Mouse (Mus musculus): ENCODE measurements at regions not wholly inside any gene's neighbourhood (a gene's known extent, or its start where the extent isn't known, plus 50 kb on each side); places are given as distances from the start of the nearest gene placed in this dataset.

DNA sequence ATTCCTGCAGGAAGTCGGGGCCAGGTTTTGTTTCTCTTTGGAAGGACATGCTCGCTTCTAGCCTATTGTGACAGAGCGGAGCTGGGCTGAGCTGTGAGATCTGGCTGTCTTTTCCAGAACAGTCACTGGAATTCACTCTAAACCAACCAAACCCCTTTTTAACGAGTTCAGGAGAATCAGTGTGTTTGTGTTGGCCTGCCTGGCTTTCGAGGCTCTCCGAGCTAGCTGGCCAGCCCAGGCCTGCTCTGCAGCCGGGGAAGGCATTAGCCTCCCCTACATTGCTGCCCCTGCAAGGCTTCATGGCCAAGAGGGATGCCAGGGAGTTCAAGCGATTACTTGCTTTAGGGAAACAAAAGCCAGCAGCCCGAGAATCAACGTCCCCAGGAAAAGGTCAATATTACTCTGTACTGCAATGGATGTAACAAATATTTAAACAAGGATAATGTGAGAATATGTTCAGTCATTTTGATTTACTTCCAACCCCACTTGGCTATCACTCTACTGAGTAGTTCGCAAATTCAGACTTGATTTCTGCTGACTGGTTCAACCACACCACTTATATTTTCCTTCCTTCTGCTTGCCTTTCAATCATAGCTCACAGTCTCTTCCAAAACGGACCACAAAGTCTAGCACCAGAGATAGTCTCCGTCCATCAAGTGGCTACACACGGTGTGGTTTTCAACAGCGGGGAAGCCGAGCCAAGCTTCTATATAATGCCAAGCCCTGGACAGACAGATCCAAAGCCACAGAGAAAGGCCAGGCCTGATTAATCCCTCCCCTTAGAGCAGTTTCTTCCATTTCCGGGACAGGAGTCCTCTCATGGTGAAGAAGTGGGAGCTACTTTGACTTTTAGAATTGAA lies 424.6 kb downstream of the Wdr11 start:
- Histone ChIP-seq H3ac (ENCODE audit: control insufficient read depth, insufficient read length, low read depth) (no peak overlapping the region), H3K79me3 (ENCODE audit: low read depth) (no peaks in the 10 kb centered on the region), H3K27me3 (ENCODE audit: control insufficient read depth, insufficient read depth, insufficient read length) (peaks cover 10% of the 10 kb centered on the region), H3K79me2 (ENCODE audit: control insufficient read depth, insufficient read depth) (no peaks in the 10 kb centered on the region), H3K4me3 (ENCODE audit: insufficient read depth, poor library complexity, severe bottlenecking) (no peak overlapping the region), H3K36me3 (ENCODE audit: control insufficient read depth, insufficient read depth) (no peaks in the 10 kb centered on the region)
- TF ChIP-seq CEBPB (IDR thresholded peaks at IDR 0.05; ENCODE audit: low read depth) (no peak), MAX (IDR thresholded peaks at IDR 0.05) (no peak), FOSL1 (IDR thresholded peaks at IDR 0.05; ENCODE audit: insufficient read depth, low read length, poor library complexity, severe bottlenecking) (no peak), USF1 (IDR thresholded peaks at IDR 0.05; ENCODE audit: low read depth) (no peak), MYOD1 (IDR thresholded peaks at IDR 0.05; ENCODE audit: control insufficient read depth, insufficient read length, low read depth) (no peak), MYOG (IDR thresholded peaks at IDR 0.05; ENCODE audit: control insufficient read depth, extremely low read depth, insufficient read length) (no peak), CTCF (IDR thresholded peaks at IDR 0.05; ENCODE audit: control insufficient read depth, insufficient read depth, insufficient read length) (no peak)

DNA sequence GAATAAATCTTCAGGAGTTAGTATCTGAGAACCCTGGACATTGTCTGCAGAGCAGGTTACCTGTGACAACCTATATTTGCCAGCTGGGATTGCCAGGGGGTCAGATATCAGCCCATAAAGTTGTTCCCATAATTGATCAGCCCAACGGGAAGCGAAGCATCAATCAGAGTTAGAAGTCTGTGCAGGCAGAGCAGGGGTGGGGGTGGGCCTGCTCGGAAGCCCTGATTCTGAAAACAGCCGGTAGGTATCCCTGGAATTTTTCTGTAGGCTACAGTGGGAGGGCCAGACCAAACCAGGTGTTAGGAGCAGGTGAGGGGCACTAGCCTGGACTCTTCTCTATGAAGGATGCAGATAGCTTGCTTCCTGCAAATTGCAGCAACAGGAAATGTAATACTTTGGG lies 427.2 kb downstream of the Wdr11 start:
- TF ChIP-seq MYOD1 (IDR thresholded peaks at IDR 0.05; ENCODE audit: control insufficient read depth, insufficient read length, low read depth) (no peak), CEBPB (IDR thresholded peaks at IDR 0.05; ENCODE audit: low read depth) (no peak), MYOG (IDR thresholded peaks at IDR 0.05; ENCODE audit: control insufficient read depth, extremely low read depth, insufficient read length) (no peak), USF1 (IDR thresholded peaks at IDR 0.05; ENCODE audit: low read depth) (no peak), FOSL1 (IDR thresholded peaks at IDR 0.05; ENCODE audit: insufficient read depth, low read length, poor library complexity, severe bottlenecking) (no peak), MAX (IDR thresholded peaks at IDR 0.05) (no peak), CTCF (IDR thresholded peaks at IDR 0.05; ENCODE audit: control insufficient read depth, insufficient read depth, insufficient read length) (no peak)
- Histone ChIP-seq H3K27me3 (ENCODE audit: control insufficient read depth, insufficient read depth, insufficient read length) (peaks cover 5% of the 10 kb centered on the region), H3K79me2 (ENCODE audit: control insufficient read depth, insufficient read depth) (no peaks in the 10 kb centered on the region), H3K36me3 (ENCODE audit: control insufficient read depth, insufficient read depth) (no peaks in the 10 kb centered on the region), H3ac (ENCODE audit: control insufficient read depth, insufficient read length, low read depth) (no peak overlapping the region), H3K79me3 (ENCODE audit: low read depth) (no peaks in the 10 kb centered on the region), H3K4me3 (ENCODE audit: insufficient read depth, poor library complexity, severe bottlenecking) (no peak overlapping the region)

DNA sequence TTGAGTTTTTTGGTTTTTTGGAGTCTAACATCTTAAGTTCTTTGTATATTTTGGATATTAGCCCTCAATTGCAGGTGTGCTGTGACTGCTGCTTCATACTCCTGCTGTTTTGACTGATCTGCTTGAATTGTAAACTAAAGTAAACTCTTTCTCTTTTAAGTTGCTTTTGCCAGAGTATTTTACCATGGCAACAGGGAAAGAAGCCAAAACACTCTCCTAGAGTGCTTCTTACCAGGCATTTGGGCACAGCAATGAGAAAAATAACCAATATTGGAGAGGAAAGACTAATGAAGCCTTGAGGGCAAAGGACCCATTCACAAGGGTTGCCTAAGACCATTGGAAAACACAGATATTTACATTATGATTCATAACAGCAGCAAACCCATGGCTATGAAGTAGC lies 437.3 kb downstream of the Wdr11 start:
- H3K27me3 ChIP-seq (ENCODE audit: control insufficient read depth, insufficient read depth, insufficient read length) = no peaks in the 10 kb centered on the region
- no peak for TF ChIP-seq MAX (IDR thresholded peaks at IDR 0.05)
- TF ChIP-seq USF1 (IDR thresholded peaks at IDR 0.05; ENCODE audit: low read depth) = no peak
- TF ChIP-seq CTCF (IDR thresholded peaks at IDR 0.05; ENCODE audit: control insufficient read depth, insufficient read depth, insufficient read length) = no peak
- TF ChIP-seq CEBPB (IDR thresholded peaks at IDR 0.05; ENCODE audit: low read depth) = no peak
- TF ChIP-seq MYOG (IDR thresholded peaks at IDR 0.05; ENCODE audit: control insufficient read depth, extremely low read depth, insufficient read length) = no peak
- no peak for TF ChIP-seq MYOD1 (IDR thresholded peaks at IDR 0.05; ENCODE audit: control insufficient read depth, insufficient read length, low read depth)
- TF ChIP-seq FOSL1 (IDR thresholded peaks at IDR 0.05; ENCODE audit: insufficient read depth, low read length, poor library complexity, severe bottlenecking) = no peak
- no peaks in the 10 kb centered on the region for H3K79me3 ChIP-seq (ENCODE audit: low read depth)
- H3K4me3 ChIP-seq (ENCODE audit: insufficient read depth, poor library complexity, severe bottlenecking) = no peak overlapping the region
- no peaks in the 10 kb centered on the region for H3K79me2 ChIP-seq (ENCODE audit: control insufficient read depth, insufficient read depth)
- no peak overlapping the region for H3ac ChIP-seq (ENCODE audit: control insufficient read depth, insufficient read length, low read depth)
- no peaks in the 10 kb centered on the region for H3K36me3 ChIP-seq (ENCODE audit: control insufficient read depth, insufficient read depth)

DNA sequence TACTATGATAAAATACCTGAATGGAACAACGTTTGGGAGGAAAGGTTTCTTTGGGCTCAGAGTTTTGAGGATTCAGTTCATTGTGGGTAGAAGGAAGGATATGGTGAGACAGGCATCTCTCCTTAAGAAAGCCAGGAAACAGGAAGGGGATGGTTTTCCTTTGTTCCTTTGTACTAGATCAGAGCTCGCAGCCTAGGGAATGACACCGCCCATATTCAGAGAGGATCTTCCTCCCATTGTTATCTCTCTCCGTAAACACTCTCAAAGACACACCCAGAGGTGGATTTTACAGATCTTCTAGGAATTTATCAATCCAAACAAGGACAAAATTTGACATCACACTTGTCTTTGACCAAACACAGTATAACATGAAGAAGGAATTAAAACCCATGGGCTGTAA lies 439.0 kb downstream of the Wdr11 start:
- H3K79me2 ChIP-seq (ENCODE audit: control insufficient read depth, insufficient read depth) = no peaks in the 10 kb centered on the region
- no peak overlapping the region for H3ac ChIP-seq (ENCODE audit: control insufficient read depth, insufficient read length, low read depth)
- H3K79me3 ChIP-seq (ENCODE audit: low read depth) = no peaks in the 10 kb centered on the region
- H3K36me3 ChIP-seq (ENCODE audit: control insufficient read depth, insufficient read depth) = no peaks in the 10 kb centered on the region
- H3K4me3 ChIP-seq (ENCODE audit: insufficient read depth, poor library complexity, severe bottlenecking) = no peak overlapping the region
- TF ChIP-seq MYOG (IDR thresholded peaks at IDR 0.05; ENCODE audit: control insufficient read depth, extremely low read depth, insufficient read length) (no peak), MYOD1 (IDR thresholded peaks at IDR 0.05; ENCODE audit: control insufficient read depth, insufficient read length, low read depth) (no peak), MAX (IDR thresholded peaks at IDR 0.05) (no peak), CTCF (IDR thresholded peaks at IDR 0.05; ENCODE audit: control insufficient read depth, insufficient read depth, insufficient read length) (no peak), FOSL1 (IDR thresholded peaks at IDR 0.05; ENCODE audit: insufficient read depth, low read length, poor library complexity, severe bottlenecking) (no peak), USF1 (IDR thresholded peaks at IDR 0.05; ENCODE audit: low read depth) (no peak), CEBPB (IDR thresholded peaks at IDR 0.05; ENCODE audit: low read depth) (no peak)
- no peaks in the 10 kb centered on the region for H3K27me3 ChIP-seq (ENCODE audit: control insufficient read depth, insufficient read depth, insufficient read length)

DNA sequence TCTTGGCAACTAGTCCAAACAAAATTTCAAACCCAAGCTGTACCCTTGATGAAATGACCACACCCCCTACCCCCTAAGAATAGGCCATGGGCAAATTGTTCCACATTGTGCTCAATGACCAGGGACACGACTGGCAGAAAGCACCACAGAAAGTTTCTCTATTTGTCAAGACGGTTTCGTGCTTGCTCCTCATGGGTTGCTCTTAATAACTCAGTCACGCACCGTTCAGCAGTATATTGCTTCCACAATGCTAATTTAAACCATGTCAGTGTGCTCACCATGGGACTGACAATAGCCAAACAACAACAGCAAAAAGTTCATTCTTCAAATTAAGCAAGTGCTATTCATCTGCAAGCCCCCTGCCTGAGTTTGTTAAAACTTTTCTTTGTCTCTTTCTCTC lies 444.6 kb downstream of the Wdr11 start:
- no peak overlapping the region for H3ac ChIP-seq (ENCODE audit: control insufficient read depth, insufficient read length, low read depth)
- H3K27me3 ChIP-seq (ENCODE audit: control insufficient read depth, insufficient read depth, insufficient read length) = no peaks in the 10 kb centered on the region
- TF ChIP-seq MYOG (IDR thresholded peaks at IDR 0.05; ENCODE audit: control insufficient read depth, extremely low read depth, insufficient read length) (no peak), MYOD1 (IDR thresholded peaks at IDR 0.05; ENCODE audit: control insufficient read depth, insufficient read length, low read depth) (no peak)
- no peaks in the 10 kb centered on the region for H3K36me3 ChIP-seq (ENCODE audit: control insufficient read depth, insufficient read depth)
- H3K79me3 ChIP-seq (ENCODE audit: low read depth) = no peaks in the 10 kb centered on the region
- H3K79me2 ChIP-seq (ENCODE audit: control insufficient read depth, insufficient read depth) = no peaks in the 10 kb centered on the region
- no peak overlapping the region for H3K4me3 ChIP-seq (ENCODE audit: insufficient read depth, poor library complexity, severe bottlenecking)

All from C2C12 (cell line).